Mouse (Mus musculus): ENCODE data around the gene Zfp68. TPM values are rescaled to one million over a fixed set of nuclear protein-coding genes. Genes with fewer than 3 reads are reported as not detected.

Zfp68 gene
- 5.9 TPM for polyA plus RNA-seq (2015; fragmentation: Illumina TruSeq; extraction: RNeasy Lipid Tissue Mini Kit (QIAGEN cat#74804); ENCODE audit: insufficient read depth, low read depth, low replicate concordance)

DNA sequence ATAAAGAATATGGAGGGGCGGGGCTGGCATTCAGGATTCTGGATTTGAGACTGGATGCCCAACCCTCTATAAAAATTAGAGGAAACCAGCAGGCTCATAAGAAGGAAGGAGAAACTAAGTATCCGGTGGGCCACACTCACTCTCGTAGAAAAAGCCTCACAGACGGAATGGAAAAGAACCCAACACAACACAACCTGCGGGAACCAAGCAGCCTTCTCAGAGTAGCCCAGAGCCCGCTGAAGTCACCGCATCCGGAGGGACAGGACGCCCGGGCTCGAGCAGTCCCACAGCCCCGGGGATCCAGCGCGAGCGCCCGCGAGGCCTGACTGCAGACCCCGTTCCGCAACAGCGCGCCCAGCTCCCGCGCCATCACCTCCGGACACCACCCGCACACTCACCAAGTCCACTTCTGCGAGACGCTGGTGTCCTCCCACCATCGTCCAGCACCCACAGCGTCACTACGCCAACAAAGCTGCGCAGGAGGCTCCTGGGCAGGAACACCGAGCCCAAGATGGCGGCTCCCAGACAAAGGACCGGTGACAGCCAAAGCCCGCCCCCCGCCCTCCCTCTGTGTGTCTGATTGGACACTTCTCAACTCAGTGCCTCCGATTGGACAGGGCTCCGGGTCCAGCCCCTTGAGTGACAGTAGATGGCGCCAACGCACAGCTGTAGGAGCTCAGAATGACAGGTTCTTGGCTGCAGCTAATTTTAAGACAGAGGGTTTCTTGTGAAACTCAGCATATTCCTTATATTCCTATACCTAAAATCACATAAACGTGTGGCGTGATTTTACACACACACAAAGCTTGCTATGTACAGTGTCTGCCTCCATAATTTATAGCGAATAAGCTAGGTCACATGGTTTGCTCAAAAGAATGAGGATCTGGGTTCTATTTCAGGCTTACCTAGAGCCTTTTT is at the start of gene Zfp68:
Gene Zfp68, minus strand, starts transcription at position 551 of the 918 bp plus-strand sequence.

DNA sequence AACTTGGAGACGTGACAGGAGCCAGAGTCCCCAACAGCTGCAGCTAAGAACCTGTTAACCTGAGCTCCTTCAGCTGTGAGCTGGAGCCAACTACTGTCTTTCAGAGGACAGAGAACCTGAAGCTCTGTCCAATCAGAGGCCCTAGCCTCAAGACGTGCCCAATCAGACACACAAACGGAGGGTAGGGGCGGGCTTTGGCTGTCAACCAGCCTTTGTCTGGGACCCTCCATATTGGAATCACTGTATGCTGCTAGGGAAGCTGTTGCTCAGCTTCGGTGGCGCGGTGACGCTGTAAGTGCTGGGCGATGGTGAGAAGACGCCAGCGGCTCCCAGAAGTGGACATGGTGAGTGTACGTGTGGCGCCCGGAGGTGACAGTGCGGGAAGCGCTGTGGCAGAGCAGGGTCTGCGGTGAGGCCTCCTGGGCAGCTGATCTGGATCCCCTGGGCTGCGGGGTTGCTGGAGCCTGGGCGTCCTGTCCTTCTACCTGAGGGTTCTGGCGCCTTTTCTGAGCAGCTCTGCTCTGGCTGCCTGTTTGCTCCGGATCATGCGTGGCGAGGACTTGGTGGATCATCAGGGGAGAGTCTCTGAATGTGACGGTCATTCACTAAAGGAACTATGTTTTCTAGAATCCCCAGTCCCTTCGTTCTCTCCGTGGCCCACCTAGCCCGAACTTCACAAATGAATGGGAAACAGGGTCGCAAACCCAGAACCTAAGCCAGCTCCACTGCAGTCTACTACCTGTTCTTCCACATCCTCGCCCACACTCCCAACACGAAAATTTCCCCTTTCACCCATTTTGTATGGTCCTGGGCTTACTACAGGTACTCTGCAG is 3.3 kb upstream of the Zfp68 start, which contains the start of gene A430033K04Rik:
Gene A430033K04Rik, plus strand, starts transcription at position 215 of the 833 bp plus-strand sequence.

DNA sequence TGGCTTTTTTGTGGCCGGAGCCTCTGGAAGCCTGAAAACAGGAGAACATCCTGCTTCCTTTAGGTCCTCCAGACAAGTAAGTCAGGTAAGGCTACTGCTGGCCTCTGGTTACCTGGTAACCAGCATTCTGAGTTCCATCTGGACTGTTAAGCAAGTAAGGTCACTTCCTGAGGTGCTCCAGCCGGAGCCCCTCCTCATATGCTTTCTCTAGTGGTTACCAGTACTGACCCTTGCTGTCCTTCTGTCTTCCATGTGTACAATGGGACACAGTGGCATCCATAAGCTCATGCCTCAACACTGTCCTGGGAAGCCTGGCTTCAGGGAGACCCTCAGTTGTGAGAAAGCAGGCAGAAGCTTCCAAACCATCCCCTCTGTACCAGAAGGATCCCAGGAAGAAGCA is 54.9 kb downstream of the Zfp68 start, which contains the start of gene 1700123K08Rik:
Gene 1700123K08Rik, minus strand, starts transcription at position 101 of the 400 bp plus-strand sequence.

Other genes starting within 250 kb of the Zfp68 start
- 1.5 TPM for gene Zfp157, start 178.3 kb downstream of the Zfp68 start, polyA plus RNA-seq (2015; fragmentation: Illumina TruSeq; extraction: RNeasy Lipid Tissue Mini Kit (QIAGEN cat#74804); ENCODE audit: insufficient read depth, low read depth, low replicate concordance)
- gene 1700123K08Rik, start 55.0 kb downstream of the Zfp68 start, polyA plus RNA-seq (2015; fragmentation: Illumina TruSeq; extraction: RNeasy Lipid Tissue Mini Kit (QIAGEN cat#74804); ENCODE audit: insufficient read depth, low read depth, low replicate concordance): not detected
- gene A430033K04Rik, start 3.1 kb upstream of the Zfp68 start, polyA plus RNA-seq (2015; fragmentation: Illumina TruSeq; extraction: RNeasy Lipid Tissue Mini Kit (QIAGEN cat#74804); ENCODE audit: insufficient read depth, low read depth, low replicate concordance): 2.2 TPM
- 9.3 TPM for gene Fam20c, start 134.8 kb upstream of the Zfp68 start, polyA plus RNA-seq (2015; fragmentation: Illumina TruSeq; extraction: RNeasy Lipid Tissue Mini Kit (QIAGEN cat#74804); ENCODE audit: insufficient read depth, low read depth, low replicate concordance)
- gene Gm5294, start 200.3 kb upstream of the Zfp68 start, polyA plus RNA-seq (2015; fragmentation: Illumina TruSeq; extraction: RNeasy Lipid Tissue Mini Kit (QIAGEN cat#74804); ENCODE audit: insufficient read depth, low read depth, low replicate concordance): not detected

All from pancreas, adult 10 weeks (tissue).